Mouse (Mus musculus): ENCODE data around the gene Camk2b. TPM values are rescaled to one million over a fixed set of nuclear protein-coding genes. Genes with fewer than 3 reads are reported as not detected.

Gene Camk2b
- total and polyA plus RNA-seq, 2 experiments from 2014 or later, result 165 to 188 TPM

DNA sequence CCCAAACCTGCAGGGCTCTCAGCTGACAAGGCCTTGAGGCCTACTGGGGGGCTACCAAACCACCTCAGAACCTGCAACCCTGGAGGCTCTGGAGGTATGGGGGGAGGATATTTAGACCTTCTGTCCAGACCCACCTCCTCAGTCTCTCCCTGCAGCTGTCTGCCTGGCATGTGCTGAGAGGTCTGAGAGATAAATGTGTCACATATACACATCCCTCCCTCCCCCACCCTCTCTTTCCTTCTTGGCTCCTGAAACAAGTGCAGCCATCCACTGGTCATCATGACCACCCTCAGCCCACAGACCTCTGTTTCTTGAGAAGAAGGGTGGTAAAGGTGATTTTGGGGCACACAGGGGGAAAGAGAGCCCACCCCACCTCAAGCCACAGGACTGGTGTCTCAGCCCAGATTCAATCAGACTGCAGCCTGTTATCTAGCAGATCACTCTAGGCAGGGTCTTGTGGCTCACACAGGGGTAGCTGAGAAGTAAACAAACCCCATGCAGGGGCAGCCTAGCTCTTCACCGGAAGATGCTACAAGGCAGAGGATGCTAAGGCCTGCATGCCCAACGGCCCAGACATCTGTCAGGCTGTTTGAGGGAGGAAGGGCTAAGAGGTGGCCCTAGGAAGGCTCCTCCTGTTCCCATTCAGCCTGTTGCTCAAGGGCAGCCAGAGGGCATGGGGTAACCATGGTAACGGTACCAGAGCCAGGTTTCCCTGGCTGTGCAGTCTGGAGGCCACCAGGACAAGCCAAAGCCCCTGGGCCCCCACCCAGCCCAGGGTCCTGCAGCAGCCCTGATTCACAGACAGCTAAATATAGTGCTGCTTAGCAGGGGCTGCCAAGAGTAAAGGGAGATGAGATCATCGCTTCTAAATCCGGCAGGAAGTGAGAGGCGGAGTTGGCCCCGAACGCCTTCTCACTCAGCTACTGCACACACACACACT is 66.1 kb downstream of the Camk2b start:
- H3K27ac ChIP-seq, result peak overlapping the region; percentile 77
- H3K27me3 ChIP-seq (ENCODE audit: insufficient read depth, low read length), result no peaks in the 10 kb centered on the region
- H3K4me1 ChIP-seq (ENCODE audit: insufficient read depth, low read length), result peaks cover 24% of the 10 kb centered on the region
- WGBS, result 3% methylated on average over 8 of the region's 8 CpGs
- TF ChIP-seq CTCF (IDR thresholded peaks at IDR 0.05; ENCODE audit: low read depth), result no peak
- no peak overlapping the region for H3K4me2 ChIP-seq (ENCODE audit: low read depth, low read length)
- no peaks in the 10 kb centered on the region for H3K36me3 ChIP-seq (ENCODE audit: insufficient read depth, low read length)
- peak; percentile 91 for DNase-seq (ENCODE audit: low spot score)
- peak; percentile 95 for ATAC-seq
- H3K4me3 ChIP-seq (ENCODE audit: low read length), result no peak overlapping the region
- H3K9ac ChIP-seq (replicated peaks; ENCODE audit: low read length), result peak overlapping the region; percentile 24; the same call in 1 of the 2 replicates
- no peaks in the 10 kb centered on the region for H3K9me3 ChIP-seq (ENCODE audit: low read length)

- Histone ChIP-seq H3K4me2 (ENCODE audit: low read depth, low read length) (no peak overlapping the region), H3K27me3 (ENCODE audit: insufficient read depth, low read length) (no peaks in the 10 kb centered on the region), H3K4me1 (ENCODE audit: insufficient read depth, low read length) (peaks cover 24% of the 10 kb centered on the region), H3K9ac (replicated peaks; ENCODE audit: low read length) (no peak overlapping the region), H3K27ac (no peak overlapping the region), H3K4me3 (ENCODE audit: low read length) (no peak overlapping the region), H3K9me3 (ENCODE audit: low read length) (no peaks in the 10 kb centered on the region), H3K36me3 (ENCODE audit: insufficient read depth, low read length) (no peaks in the 10 kb centered on the region)
- DNase-seq (ENCODE audit: low spot score) (no peak), ATAC-seq (no peak)
- 93% methylated on average over 2 of the region's 2 CpGs for WGBS
- TF ChIP-seq CTCF (IDR thresholded peaks at IDR 0.05; ENCODE audit: low read depth), result no peak
Observed at GRCm38 (mm10) chr11:5998472-5998871, 67.7 kb downstream of the Camk2b start.

DNA sequence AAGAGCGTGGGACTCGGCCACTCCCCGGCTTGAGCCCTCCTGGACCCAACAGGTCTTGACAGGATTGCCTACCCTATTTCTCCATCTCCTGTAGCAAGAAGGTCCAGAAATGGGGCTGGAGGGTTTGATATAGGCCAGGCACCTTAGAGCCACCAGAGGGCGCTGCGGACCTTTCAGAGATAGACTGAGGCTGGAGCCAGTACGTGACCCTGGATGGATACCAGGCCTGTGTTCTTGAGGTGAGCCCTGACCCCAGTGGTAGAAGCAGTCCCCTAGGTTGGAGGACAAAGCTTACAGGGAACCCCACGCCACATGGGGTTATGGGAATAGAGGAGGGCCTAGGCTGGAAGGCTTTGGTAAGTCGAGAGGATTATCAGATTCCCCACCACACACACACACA is 70.2 kb downstream of the Camk2b start:
- TF ChIP-seq CTCF (IDR thresholded peaks at IDR 0.05; ENCODE audit: low read depth), result peak; percentile 97
- H3K9me3 ChIP-seq (ENCODE audit: low read length), result no peaks in the 10 kb centered on the region
- H3K9ac ChIP-seq (replicated peaks; ENCODE audit: low read length), result no peak overlapping the region
- DNase-seq (ENCODE audit: low spot score), result peak; percentile 92
- no peak overlapping the region for H3K27ac ChIP-seq
- peaks cover 20% of the 10 kb centered on the region for H3K4me1 ChIP-seq (ENCODE audit: insufficient read depth, low read length)
- peaks cover 5% of the 10 kb centered on the region; the same call in 1 of the 2 replicates for H3K36me3 ChIP-seq (ENCODE audit: insufficient read depth, low read length)
- peak; percentile 22; the same call in 1 of the 2 replicates for ATAC-seq
- 18% methylated on average over 8 of the region's 8 CpGs for WGBS
- no peak overlapping the region for H3K4me3 ChIP-seq (ENCODE audit: low read length)
- H3K4me2 ChIP-seq (ENCODE audit: low read depth, low read length), result no peak overlapping the region
- H3K27me3 ChIP-seq (ENCODE audit: insufficient read depth, low read length), result no peaks in the 10 kb centered on the region

DNA sequence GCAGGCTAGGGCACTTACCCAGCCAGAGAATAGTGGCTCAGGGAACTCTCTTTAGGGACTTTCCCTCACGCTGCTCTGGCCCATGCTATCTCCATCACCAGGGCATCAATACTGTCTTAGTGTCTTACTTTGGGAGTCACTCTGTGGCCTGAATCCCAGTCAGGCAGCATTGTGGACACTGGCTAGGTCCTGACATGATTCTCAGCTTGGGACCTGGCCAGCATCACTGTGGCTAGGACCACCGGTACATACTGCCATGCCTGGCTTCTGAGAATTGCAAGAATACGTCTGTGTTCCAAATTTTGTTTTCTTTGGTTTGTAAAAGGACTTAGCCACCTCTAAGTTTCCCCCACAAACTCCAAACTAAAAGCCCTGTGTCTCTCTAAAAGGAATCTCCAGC is 71.3 kb downstream of the Camk2b start:
- no peak for DNase-seq (ENCODE audit: low spot score)
- Histone ChIP-seq H3K27ac (no peak overlapping the region; the same call in 1 of the 2 replicates), H3K4me1 (ENCODE audit: insufficient read depth, low read length) (peaks cover 10% of the 10 kb centered on the region), H3K9me3 (ENCODE audit: low read length) (no peaks in the 10 kb centered on the region), H3K27me3 (ENCODE audit: insufficient read depth, low read length) (no peaks in the 10 kb centered on the region), H3K36me3 (ENCODE audit: insufficient read depth, low read length) (peaks cover 5% of the 10 kb centered on the region; the same call in 1 of the 2 replicates), H3K4me3 (ENCODE audit: low read length) (no peak overlapping the region), H3K9ac (replicated peaks; ENCODE audit: low read length) (no peak overlapping the region), H3K4me2 (ENCODE audit: low read depth, low read length) (no peak overlapping the region)
- no peak for TF ChIP-seq CTCF (IDR thresholded peaks at IDR 0.05; ENCODE audit: low read depth)
- 64% methylated on average over 3 of the region's 3 CpGs for WGBS
- ATAC-seq, result no peak

DNA sequence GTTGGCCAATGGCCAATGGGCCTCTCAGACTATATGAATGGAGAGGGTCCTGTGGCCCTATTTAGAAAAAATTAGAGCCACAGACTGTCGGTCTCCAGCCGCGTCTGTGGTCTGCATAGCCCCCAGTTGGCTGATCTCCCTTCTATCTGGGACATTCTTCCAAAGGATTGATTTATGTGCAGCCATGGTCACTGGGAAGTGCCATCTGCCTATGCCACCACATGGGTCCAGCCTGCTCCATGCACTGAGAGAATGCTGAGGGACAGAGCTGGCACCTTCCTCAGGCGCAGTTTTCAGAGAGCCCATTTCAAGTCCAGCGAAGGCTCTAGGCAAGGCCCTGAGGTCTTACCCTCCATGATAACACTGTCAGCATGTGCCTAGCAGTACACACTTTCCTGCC is 72.0 kb downstream of the Camk2b start:
- no peak for TF ChIP-seq CTCF (IDR thresholded peaks at IDR 0.05; ENCODE audit: low read depth)
- ATAC-seq (no peak), DNase-seq (ENCODE audit: low spot score) (peak; percentile 42)
- peaks cover 3% of the 10 kb centered on the region; the same call in 1 of the 2 replicates for H3K4me1 ChIP-seq (ENCODE audit: insufficient read depth, low read length)
- H3K4me3 ChIP-seq (ENCODE audit: low read length), result no peak overlapping the region
- 53% methylated on average over 5 of the region's 5 CpGs for WGBS
- no peak overlapping the region for H3K4me2 ChIP-seq (ENCODE audit: low read depth, low read length)
- no peaks in the 10 kb centered on the region for H3K9me3 ChIP-seq (ENCODE audit: low read length)
- no peaks in the 10 kb centered on the region for H3K27me3 ChIP-seq (ENCODE audit: insufficient read depth, low read length)
- H3K9ac ChIP-seq (replicated peaks; ENCODE audit: low read length), result no peak overlapping the region
- H3K27ac ChIP-seq, result no peak overlapping the region; the same call in 1 of the 2 replicates
- peaks cover 8% of the 10 kb centered on the region; the same call in 1 of the 2 replicates for H3K36me3 ChIP-seq (ENCODE audit: insufficient read depth, low read length)

DNA sequence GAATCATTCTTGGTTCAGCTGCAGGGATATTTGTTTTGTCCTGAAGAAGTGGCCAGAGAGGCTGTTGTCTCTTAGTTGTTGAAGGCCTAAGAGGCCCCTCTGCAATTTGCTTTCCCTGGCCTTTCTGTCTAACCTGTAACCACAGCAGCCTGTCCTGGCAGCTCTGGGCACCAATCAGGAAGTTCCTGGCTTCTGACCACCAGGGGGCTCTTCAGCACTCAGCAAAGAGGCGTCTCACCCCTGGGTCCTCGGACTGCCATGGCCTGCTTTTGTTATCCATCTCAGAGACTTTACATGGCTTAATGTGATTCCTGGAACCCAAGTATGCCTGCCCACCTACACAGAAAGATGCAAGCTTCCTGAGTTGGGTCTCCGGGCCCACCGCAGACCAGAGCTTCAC is 75.3 kb downstream of the Camk2b start:
- peak; percentile 82 for TF ChIP-seq CTCF (IDR thresholded peaks at IDR 0.05; ENCODE audit: low read depth)
- H3K4me3 ChIP-seq (ENCODE audit: low read length), result no peak overlapping the region
- peak; percentile 41; the same call in 1 of the 2 replicates for ATAC-seq
- no peak overlapping the region for H3K4me2 ChIP-seq (ENCODE audit: low read depth, low read length)
- H3K9me3 ChIP-seq (ENCODE audit: low read length), result no peaks in the 10 kb centered on the region
- H3K36me3 ChIP-seq (ENCODE audit: insufficient read depth, low read length), result peaks cover 16% of the 10 kb centered on the region; the same call in 1 of the 2 replicates
- 31% methylated on average over 4 of the region's 4 CpGs for WGBS
- no peak overlapping the region for H3K9ac ChIP-seq (replicated peaks; ENCODE audit: low read length)
- no peaks in the 10 kb centered on the region for H3K4me1 ChIP-seq (ENCODE audit: insufficient read depth, low read length)
- peak; percentile 82 for DNase-seq (ENCODE audit: low spot score)
- no peaks in the 10 kb centered on the region for H3K27me3 ChIP-seq (ENCODE audit: insufficient read depth, low read length)
- H3K27ac ChIP-seq, result no peak overlapping the region
